Mouse (Mus musculus): ENCODE data around the gene Cyb5d1. TPM values are rescaled to one million over a fixed set of nuclear protein-coding genes. Genes with fewer than 3 reads are reported as not detected.
"Not testable (repeated sequence)": the region's sequence is repeated elsewhere in the genome, so short reads cannot be mapped to it uniquely, and the experiment has no call there.

The Cyb5d1 gene
- 42.5 and 42.6 TPM in 2 replicates for polyA plus RNA-seq (2016; fragmentation: Nextera tagmentation; extraction: Ambion mirVana)

DNA sequence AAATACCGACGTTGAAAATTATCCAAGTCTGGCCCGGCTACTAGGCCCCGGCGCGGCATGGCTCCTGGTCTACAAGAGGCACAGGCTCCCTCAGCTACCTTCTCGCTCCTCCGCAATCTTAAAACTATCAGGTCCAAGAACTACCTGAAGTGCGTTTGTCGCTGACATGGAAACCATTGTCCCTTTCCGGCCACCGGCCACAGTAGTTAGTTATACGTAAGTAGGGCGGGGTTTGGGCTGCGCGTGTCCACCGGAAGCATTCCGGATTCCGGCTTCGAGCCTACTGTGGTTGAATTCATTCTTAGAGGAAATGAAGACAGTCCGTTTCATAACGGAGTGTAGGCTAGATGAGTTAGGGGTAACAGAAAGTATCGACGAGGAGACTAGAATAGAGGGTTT is at the start of gene Cyb5d1, which contains the start of gene Naa38:
Gene Cyb5d1 (minus strand): TSS at position 397 of the 399 bp plus-strand sequence.
Gene Naa38 (plus strand): TSS at position 253 of the 399 bp plus-strand sequence.
- not testable (repeated sequence) for H3K9me3 ChIP-seq, H3K27me3 ChIP-seq
- H3K4me2 ChIP-seq = peak within 1 kb of the TSS; percentile 84
- under 1% methylated on average over 24 of the region's 24 CpGs for WGBS
- H3K4me3 ChIP-seq (replicated peaks) = peak within 1 kb of the TSS; percentile 66
- peak within 1 kb of the TSS; percentile 93 for H3K27ac ChIP-seq
- H3K4me1 ChIP-seq (replicated peaks) = peaks cover 43% of the 10 kb centered on the region
- peak within 1 kb of the TSS; percentile 88 for H3K9ac ChIP-seq (replicated peaks)
- ATAC-seq (ENCODE audit: insufficient number of reproducible peaks, insufficient read depth, low FRiP score, low TSS enrichment, low read depth) = peak; percentile 29
- peaks cover 22% of the 10 kb centered on the region for H3K36me3 ChIP-seq

GRCm38 (mm10) chr11:69443328-69443727 is 47.9 kb upstream of the Cyb5d1 start:
- Histone ChIP-seq H3K36me3 (no peaks in the 10 kb centered on the region), H3K27me3 (no peaks in the 10 kb centered on the region), H3K4me3 (replicated peaks) (no peak overlapping the region), H3K4me1 (replicated peaks) (no peaks in the 10 kb centered on the region), H3K9ac (replicated peaks) (no peak overlapping the region), H3K4me2 (no peak overlapping the region), H3K27ac (no peak overlapping the region), H3K9me3 (0 out of 2 replicates have a peak, but pooled peaks cover 7% of the 10 kb centered on the region)
- 30% methylated on average over 5 of the region's 5 CpGs for WGBS
- ATAC-seq (ENCODE audit: insufficient number of reproducible peaks, insufficient read depth, low FRiP score, low TSS enrichment, low read depth) = no peak

DNA sequence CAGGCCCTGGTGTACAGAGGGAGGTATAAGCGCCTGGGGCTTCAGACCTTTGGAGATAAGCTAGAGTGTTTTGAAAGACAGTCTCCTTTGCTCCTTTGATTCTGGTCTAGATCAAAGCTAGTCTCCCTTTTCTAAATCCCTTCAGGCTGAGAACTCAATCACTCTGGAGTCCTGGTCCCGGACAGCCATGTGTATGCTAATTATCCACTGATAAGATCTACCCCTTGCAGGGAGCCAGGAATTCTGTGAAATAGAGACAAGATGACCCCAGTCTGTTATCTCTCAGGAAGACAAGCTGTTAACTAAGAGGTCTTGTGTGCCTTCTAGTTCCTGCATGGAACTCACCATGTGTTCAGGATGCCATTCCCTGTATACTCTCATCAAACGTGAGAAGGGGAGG is 41.9 kb upstream of the Cyb5d1 start:
- H3K9me3 ChIP-seq = no peaks in the 10 kb centered on the region
- H3K36me3 ChIP-seq = no peaks in the 10 kb centered on the region
- no peak overlapping the region for H3K4me3 ChIP-seq (replicated peaks)
- H3K4me2 ChIP-seq = no peak overlapping the region
- 35% methylated on average over 3 of the region's 3 CpGs for WGBS
- ATAC-seq (ENCODE audit: insufficient number of reproducible peaks, insufficient read depth, low FRiP score, low TSS enrichment, low read depth) = no peak
- H3K27me3 ChIP-seq = no peaks in the 10 kb centered on the region; the same call in 1 of the 2 replicates
- H3K27ac ChIP-seq = no peak overlapping the region
- H3K4me1 ChIP-seq (replicated peaks) = peaks cover 5% of the 10 kb centered on the region
- no peak overlapping the region for H3K9ac ChIP-seq (replicated peaks)

- Histone ChIP-seq H3K27ac (no peak overlapping the region), H3K9me3 (no peaks in the 10 kb centered on the region), H3K4me1 (replicated peaks) (peaks cover 18% of the 10 kb centered on the region), H3K36me3 (no peaks in the 10 kb centered on the region), H3K9ac (replicated peaks) (no peak overlapping the region), H3K4me2 (no peak overlapping the region), H3K4me3 (replicated peaks) (no peak overlapping the region), H3K27me3 (no peaks in the 10 kb centered on the region; the same call in 1 of the 2 replicates)
- 60% methylated on average over 6 of the region's 6 CpGs for WGBS
- no peak for ATAC-seq (ENCODE audit: insufficient number of reproducible peaks, insufficient read depth, low FRiP score, low TSS enrichment, low read depth)
These were observed 37.8 kb upstream of the Cyb5d1 start for GRCm38 (mm10) chr11:69433189-69433588.

DNA sequence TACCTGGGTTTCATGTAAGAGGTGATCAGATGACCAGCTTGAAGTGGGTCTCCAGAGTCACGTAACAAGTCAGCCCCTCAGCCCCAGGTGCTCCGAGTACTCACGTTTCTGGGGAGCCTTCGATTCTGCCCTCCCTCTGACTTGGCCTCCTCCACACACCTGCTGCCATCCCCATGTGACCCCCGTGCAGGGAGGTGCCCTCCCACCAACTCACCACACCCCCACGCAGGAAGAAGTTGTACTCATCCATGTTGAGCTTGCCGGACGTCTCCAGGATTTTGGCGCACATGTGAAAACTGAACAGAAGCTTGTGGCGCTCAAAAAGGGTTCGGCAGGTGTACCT is 37.2 kb upstream of the Cyb5d1 start:
- ATAC-seq (ENCODE audit: insufficient number of reproducible peaks, insufficient read depth, low FRiP score, low TSS enrichment, low read depth) = no peak
- no peak overlapping the region for H3K4me2 ChIP-seq
- no peaks in the 10 kb centered on the region; the same call in 1 of the 2 replicates for H3K27me3 ChIP-seq
- no peaks in the 10 kb centered on the region for H3K36me3 ChIP-seq
- H3K4me3 ChIP-seq (replicated peaks) = no peak overlapping the region
- no peak overlapping the region for H3K27ac ChIP-seq
- H3K4me1 ChIP-seq (replicated peaks) = peaks cover 18% of the 10 kb centered on the region
- WGBS = 72% methylated on average over 11 of the region's 11 CpGs
- no peaks in the 10 kb centered on the region for H3K9me3 ChIP-seq
- no peak overlapping the region for H3K9ac ChIP-seq (replicated peaks)

DNA sequence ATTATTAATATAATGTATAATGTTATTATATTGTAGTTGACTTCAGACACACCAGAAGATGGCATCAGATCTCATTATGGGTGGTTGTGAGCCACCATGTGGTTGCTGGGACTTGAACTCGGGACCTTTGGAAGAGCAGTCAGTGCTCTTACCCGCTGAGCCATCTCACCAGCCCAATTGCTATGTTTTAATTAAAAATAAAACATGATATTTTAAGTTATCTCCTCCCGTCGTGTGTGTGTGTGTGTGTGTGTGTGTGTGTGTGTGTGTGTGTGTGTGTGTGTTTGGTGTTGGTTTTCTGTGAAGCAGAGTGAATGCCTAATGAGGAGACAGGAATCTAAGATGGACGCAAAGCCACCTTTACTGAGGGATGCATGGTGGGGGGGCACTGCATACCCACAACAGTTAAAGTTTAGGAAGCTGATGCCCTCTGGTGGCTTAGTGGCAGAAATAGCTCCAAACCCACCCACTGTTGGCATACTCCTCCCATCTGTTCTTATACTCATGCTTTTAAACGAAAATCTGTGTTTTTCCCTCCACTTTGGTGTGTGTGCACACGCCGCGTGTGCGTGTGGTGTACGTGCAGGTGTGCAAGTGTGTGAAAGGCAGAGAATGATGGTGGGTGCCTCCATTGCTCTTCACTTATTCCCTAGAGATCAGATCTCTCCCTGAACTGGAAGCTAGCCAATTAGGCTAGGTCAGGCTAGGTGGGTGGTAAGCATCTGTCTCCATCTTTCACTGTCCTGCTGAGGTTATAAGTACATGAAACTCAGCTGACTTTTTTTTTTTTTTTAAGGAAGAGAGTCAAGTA is 36.6 kb upstream of the Cyb5d1 start:
- no peak for ATAC-seq (ENCODE audit: insufficient number of reproducible peaks, insufficient read depth, low FRiP score, low TSS enrichment, low read depth)
- WGBS = 32% methylated on average over 11 of the region's 11 CpGs
- no peak overlapping the region for H3K9ac ChIP-seq (replicated peaks)
- H3K4me1 ChIP-seq (replicated peaks) = peaks cover 18% of the 10 kb centered on the region
- H3K27me3 ChIP-seq = no peaks in the 10 kb centered on the region; the same call in 1 of the 2 replicates
- no peak overlapping the region for H3K27ac ChIP-seq
- H3K4me2 ChIP-seq = 0 out of 2 replicates have a peak overlapping the region, but pooled peaks have one; percentile 28
- no peaks in the 10 kb centered on the region for H3K9me3 ChIP-seq
- no peak overlapping the region for H3K4me3 ChIP-seq (replicated peaks)
- H3K36me3 ChIP-seq = no peaks in the 10 kb centered on the region

- no peak for ATAC-seq (ENCODE audit: insufficient number of reproducible peaks, insufficient read depth, low FRiP score, low TSS enrichment, low read depth)
- no peaks in the 10 kb centered on the region; the same call in 1 of the 2 replicates for H3K27me3 ChIP-seq
- H3K9ac ChIP-seq (replicated peaks) = no peak overlapping the region
- no peaks in the 10 kb centered on the region for H3K36me3 ChIP-seq
- no peaks in the 10 kb centered on the region for H3K9me3 ChIP-seq
- H3K27ac ChIP-seq = no peak overlapping the region
- H3K4me2 ChIP-seq = no peak overlapping the region
- H3K4me3 ChIP-seq (replicated peaks) = no peak overlapping the region
- WGBS = 90% methylated on average over 15 of the region's 15 CpGs
- peaks cover 18% of the 10 kb centered on the region for H3K4me1 ChIP-seq (replicated peaks)
These were observed 35.2 kb upstream of the Cyb5d1 start for GRCm38 (mm10) chr11:69430631-69431030.

DNA sequence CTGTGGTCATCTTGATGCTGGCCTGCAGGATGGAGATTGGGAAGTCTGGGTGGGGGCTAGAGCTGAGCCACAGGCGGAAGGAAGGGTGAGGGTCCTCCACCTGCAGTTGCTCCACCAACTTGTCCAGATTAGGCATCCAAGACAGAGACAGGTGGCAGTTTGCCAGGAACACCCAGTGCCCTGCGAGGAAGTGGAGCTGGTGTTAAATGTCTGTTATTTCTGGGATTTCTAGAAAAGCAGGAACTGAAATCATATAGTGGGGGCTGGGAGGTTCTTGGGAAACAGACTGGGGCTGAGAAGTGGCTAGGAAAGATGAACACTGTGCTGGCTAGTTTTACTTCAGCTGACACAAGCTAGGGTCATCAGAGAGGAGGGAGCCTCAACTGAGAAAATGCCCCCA is 33.9 kb upstream of the Cyb5d1 start:
- Histone ChIP-seq H3K4me1 (replicated peaks) (peaks cover 18% of the 10 kb centered on the region), H3K4me3 (replicated peaks) (no peak overlapping the region), H3K9ac (replicated peaks) (no peak overlapping the region), H3K27me3 (no peaks in the 10 kb centered on the region), H3K9me3 (no peaks in the 10 kb centered on the region), H3K4me2 (no peak overlapping the region), H3K27ac (no peak overlapping the region; the same call in 1 of the 2 replicates), H3K36me3 (no peaks in the 10 kb centered on the region)
- no peak for ATAC-seq (ENCODE audit: insufficient number of reproducible peaks, insufficient read depth, low FRiP score, low TSS enrichment, low read depth)
- 39% methylated on average over 2 of the region's 2 CpGs for WGBS

DNA sequence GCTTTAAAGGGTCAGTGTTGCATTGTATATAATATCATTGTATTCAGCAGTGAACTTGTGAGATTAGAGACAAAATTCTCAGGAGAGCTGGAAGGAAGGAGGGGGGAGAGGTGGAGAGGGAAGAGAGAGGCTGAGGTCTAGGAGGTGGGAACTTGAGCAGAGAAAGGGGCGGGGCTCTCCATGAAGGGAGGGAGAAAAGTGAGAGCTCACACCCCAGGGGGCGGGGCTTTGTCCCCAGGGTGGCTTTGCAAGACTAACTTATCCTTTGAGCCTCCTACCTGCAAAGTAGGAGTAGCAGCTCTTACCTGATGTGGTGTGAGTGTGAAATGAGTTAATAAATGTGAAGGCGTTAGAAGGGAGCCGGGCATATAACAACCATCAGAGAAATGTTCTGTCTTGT is 33.3 kb upstream of the Cyb5d1 start:
- Histone ChIP-seq H3K4me3 (replicated peaks) (no peak overlapping the region), H3K27me3 (no peaks in the 10 kb centered on the region), H3K4me2 (no peak overlapping the region), H3K4me1 (replicated peaks) (peaks cover 18% of the 10 kb centered on the region), H3K9ac (replicated peaks) (no peak overlapping the region), H3K36me3 (no peaks in the 10 kb centered on the region), H3K9me3 (no peaks in the 10 kb centered on the region), H3K27ac (no peak overlapping the region)
- 18% methylated on average over 4 of the region's 4 CpGs for WGBS
- no peak for ATAC-seq (ENCODE audit: insufficient number of reproducible peaks, insufficient read depth, low FRiP score, low TSS enrichment, low read depth)

GRCm38 (mm10) chr11:69426246-69426645 is 30.8 kb upstream of the Cyb5d1 start:
- 78% methylated on average over 2 of the region's 2 CpGs for WGBS
- peaks cover 21% of the 10 kb centered on the region for H3K27me3 ChIP-seq
- H3K9me3 ChIP-seq = no peaks in the 10 kb centered on the region
- peaks cover 16% of the 10 kb centered on the region for H3K4me1 ChIP-seq (replicated peaks)
- ATAC-seq (ENCODE audit: insufficient number of reproducible peaks, insufficient read depth, low FRiP score, low TSS enrichment, low read depth) = no peak
- H3K27ac ChIP-seq = no peak overlapping the region
- no peak overlapping the region for H3K4me2 ChIP-seq
- H3K4me3 ChIP-seq (replicated peaks) = no peak overlapping the region
- H3K9ac ChIP-seq (replicated peaks) = no peak overlapping the region
- no peaks in the 10 kb centered on the region for H3K36me3 ChIP-seq

DNA sequence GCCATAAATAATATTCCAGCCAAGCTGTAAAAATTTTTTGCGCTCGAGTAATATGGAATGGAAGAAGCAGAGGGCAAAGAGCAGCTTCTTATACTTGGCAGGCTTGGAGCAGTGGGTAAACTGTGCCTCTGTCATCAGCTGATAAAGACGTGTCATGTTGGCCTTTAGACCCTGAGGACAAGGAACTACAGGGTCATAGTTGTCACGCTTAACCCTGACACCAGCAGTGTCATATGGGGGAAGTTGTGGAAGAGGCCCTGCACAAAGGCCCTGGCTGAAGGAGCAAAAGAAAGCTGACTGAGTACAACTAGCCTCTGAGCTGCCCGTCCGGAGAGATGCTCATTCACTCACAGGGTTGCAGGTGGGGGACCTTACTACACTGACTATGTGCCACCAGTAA is 28.5 kb upstream of the Cyb5d1 start:
- Histone ChIP-seq H3K4me1 (replicated peaks) (peaks cover 29% of the 10 kb centered on the region), H3K4me3 (replicated peaks) (no peak overlapping the region), H3K27ac (no peak overlapping the region), H3K9me3 (no peaks in the 10 kb centered on the region), H3K4me2 (no peak overlapping the region), H3K27me3 (peaks cover 30% of the 10 kb centered on the region), H3K9ac (replicated peaks) (no peak overlapping the region), H3K36me3 (no peaks in the 10 kb centered on the region)
- WGBS = 71% methylated on average over 6 of the region's 6 CpGs
- no peak for ATAC-seq (ENCODE audit: insufficient number of reproducible peaks, insufficient read depth, low FRiP score, low TSS enrichment, low read depth)

Measured in limb, embryonic 12.5 days (tissue).